Mouse (Mus musculus) myocyte (in vitro differentiated cells): ENCODE results near the gene Vmn1r169.
"Not testable (repeated sequence)": the region's sequence is repeated elsewhere in the genome, so short reads cannot be mapped to it uniquely, and the experiment has no call there.

ENCODE experiments used
- CEBPB ChIP-seq: IDR thresholded peaks from 2 replicates; pipeline ENCODE4 v1.6.1; 2011; ENCODE audit warnings: mild to moderate bottlenecking, moderate library complexity; ENCODE audit not compliant: poor library complexity, insufficient read depth, severe bottlenecking
- E2F4 ChIP-seq: IDR thresholded peaks from one replicate; pipeline ENCODE4 v1.6.1; 2011; ENCODE audit warnings: mild to moderate bottlenecking, control low read depth, moderate library complexity; ENCODE audit not compliant: insufficient read depth
- MAX ChIP-seq: IDR thresholded peaks from one replicate; pipeline ENCODE4 v1.6.1; 2011; ENCODE audit warnings: low read depth, mild to moderate bottlenecking, control low read depth
- MYOD1 ChIP-seq, 3 experiments: IDR thresholded peaks; one replicate each; pipeline ENCODE4 v1.6.1; 2011; ENCODE audit warnings: control low read depth in 2 of 3, low read depth in 2 of 3, mild to moderate bottlenecking in 2 of 3, moderate library complexity in 1 of 3; ENCODE audit not compliant: insufficient read length in 2 of 3, control insufficient read depth in 1 of 3
- MYOG ChIP-seq, 3 experiments: IDR thresholded peaks; one replicate each; pipeline ENCODE4 v1.6.1; 2011; ENCODE audit warnings: control low read depth in 2 of 3, low read depth in 2 of 3, mild to moderate bottlenecking in 2 of 3; ENCODE audit not compliant: insufficient read length in 2 of 3, control insufficient read depth in 1 of 3, insufficient read depth in 1 of 3
- POLR2A ChIP-seq: IDR thresholded peaks from one replicate; pipeline ENCODE4 v1.6.1; 2011; ENCODE audit warnings: low read depth, mild to moderate bottlenecking, control low read depth, moderate library complexity; ENCODE audit not compliant: insufficient read length
- POLR2AphosphoS2 ChIP-seq: IDR thresholded peaks from one replicate; pipeline ENCODE4 v1.6.1; 2011; ENCODE audit warnings: low read depth, control low read depth; ENCODE audit not compliant: insufficient read length
- REST ChIP-seq: IDR thresholded peaks from one replicate; pipeline ENCODE4 v1.6.1; 2011; ENCODE audit warnings: mild to moderate bottlenecking, control low read depth, moderate library complexity; ENCODE audit not compliant: insufficient read depth, insufficient read length
- USF1 ChIP-seq: IDR thresholded peaks from one replicate; pipeline ENCODE4 v1.6.1; 2011; ENCODE audit warnings: low read depth, mild to moderate bottlenecking, control low read depth, moderate library complexity

GRCm38 (mm10) chr7:23575226-23575625 is at the start of gene Vmn1r169:
- TF ChIP-seq CEBPB; MYOG (IDR thresholded peaks at IDR 0.05; ENCODE audit: control insufficient read depth in 1 of 3, insufficient read depth in 1 of 3, insufficient read length in 2 of 3, low read depth in 2 of 3); MAX; USF1; POLR2A; E2F4; REST; POLR2AphosphoS2; MYOD1 (IDR thresholded peaks at IDR 0.05; ENCODE audit: control insufficient read depth in 1 of 3, insufficient read length in 2 of 3, low read depth in 2 of 3): not testable (repeated sequence)
